Mouse (Mus musculus) CH12.LX (cell line): ENCODE results near the gene Cdh23.

ENCODE experiments used
- ELF1 ChIP-seq: IDR thresholded peaks from 2 replicates; pipeline ENCODE4 v1.6.1; 2014; ENCODE audit warnings: low read depth, mild to moderate bottlenecking, inconsistent platforms, low read length, improper control_type of control experiment
- EP300 ChIP-seq: IDR thresholded peaks from 2 replicates; pipeline ENCODE4 v1.6.1; 2011; ENCODE audit warnings: low read length, improper control_type of control experiment
- MAFK ChIP-seq: IDR thresholded peaks from 2 replicates; pipeline ENCODE4 v1.6.1; 2011; ENCODE audit warnings: low read length, improper control_type of control experiment; ENCODE audit not compliant: insufficient replicate concordance
- MXI1 ChIP-seq: IDR thresholded peaks from 2 replicates; pipeline ENCODE4 v1.6.1; 2011; ENCODE audit warnings: mild to moderate bottlenecking, low read depth, low read length, improper control_type of control experiment
- USF1 ChIP-seq: IDR thresholded peaks from 2 replicates; pipeline ENCODE4 v1.6.1; 2014; ENCODE audit warnings: low read depth, mild to moderate bottlenecking, inconsistent platforms, low read length, improper control_type of control experiment

DNA sequence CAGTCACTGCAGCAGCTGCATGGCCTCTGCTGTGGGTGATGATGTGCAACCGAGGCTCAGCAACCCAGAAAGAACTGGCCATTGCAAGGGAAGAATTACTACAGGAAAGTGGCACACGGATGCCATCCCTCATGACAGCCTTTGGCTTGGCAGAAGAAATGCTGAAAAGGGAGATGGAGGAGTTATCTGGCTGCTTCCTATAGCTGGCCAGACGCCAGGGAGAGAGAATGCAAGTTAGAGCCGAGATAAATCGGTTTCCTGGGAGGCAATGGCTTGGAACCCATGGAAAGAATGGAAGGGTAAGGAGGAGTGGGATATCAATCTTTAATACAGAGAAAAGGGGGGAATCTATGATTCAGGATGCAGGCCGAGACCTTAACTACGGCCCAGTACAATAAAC is 301.4 kb downstream of the Cdh23 start:
- no peak for TF ChIP-seq USF1
- TF ChIP-seq EP300: no peak
- TF ChIP-seq MXI1: no peak
- no peak for TF ChIP-seq MAFK
- no peak for TF ChIP-seq ELF1
